Mouse (Mus musculus) limb, embryonic 13.5 days (tissue): ENCODE measurements around the gene Thrb. TPM values are rescaled to one million over a fixed set of nuclear protein-coding genes. Genes with fewer than 3 reads are reported as not detected.

Experiments
- ATAC-seq: fragments of 200-750 bp; cut with Nextera tagmentation; 2 replicates; pipeline ENCODE4 v1.8.0; 2017; ENCODE audit warnings: low read depth, moderate number of reproducible peaks, moderate TSS enrichment; ENCODE audit not compliant: low FRiP score
- H3K27ac ChIP-seq: fragments of 300-500 bp; sonication (generic); 2 replicates; pipeline ENCODE4 v1.5.1; 2015; ENCODE audit warnings: inconsistent platforms, mild to moderate bottlenecking, moderate library complexity
- H3K27me3 ChIP-seq: fragments of 300-500 bp; sonication (generic); 2 replicates; pipeline ENCODE4 v1.6.1; 2015; ENCODE audit warnings: mild to moderate bottlenecking, inconsistent platforms
- H3K36me3 ChIP-seq: fragments of 300-500 bp; sonication (generic); 2 replicates; pipeline ENCODE4 v1.6.1; 2015; ENCODE audit warnings: inconsistent platforms, mild to moderate bottlenecking, moderate library complexity
- H3K4me1 ChIP-seq: fragments of 300-500 bp; sonication (generic); 2 replicates; pipeline ENCODE4 v1.6.1; 2015; ENCODE audit warnings: inconsistent platforms
- H3K4me2 ChIP-seq: fragments of 300-500 bp; sonication (generic); replicated peaks from 2 replicates; pipeline ENCODE4 v1.6.1; 2015; ENCODE audit warnings: inconsistent platforms, mild to moderate bottlenecking, moderate library complexity
- H3K4me3 ChIP-seq: fragments of 300-500 bp; sonication (generic); 2 replicates; pipeline ENCODE4 v1.5.1; 2015; ENCODE audit warnings: moderate library complexity, mild to moderate bottlenecking, inconsistent platforms
- H3K9ac ChIP-seq: fragments of 300-500 bp; sonication (generic); 2 replicates; pipeline ENCODE4 v1.6.1; 2015; ENCODE audit warnings: mild to moderate bottlenecking, inconsistent platforms
- H3K9me3 ChIP-seq: fragments of 300-500 bp; sonication (generic); 2 replicates; pipeline ENCODE4 v1.6.1; 2016; ENCODE audit warnings: inconsistent platforms
- WGBS: fragments of 180-500 bp; shearing (Covaris S2); methylation state at CpG from one replicate; pipeline ENCODE4 v1.1.7; 2015; 5-methylcytosine and 5-hydroxymethylcytosine counted together
- polyA plus RNA-seq: library from polyadenylated mRNA; unstranded; fragments of >200 nt; fragmentation: Nextera tagmentation; extraction: Ambion mirVana; gene quantifications from 2 replicates; pipeline ENCODE4 v1.2.1, GENCODE M21; 2015

Thrb gene
- polyA plus RNA-seq, 1 experiment from 2014 or later = 1.2 TPM

DNA sequence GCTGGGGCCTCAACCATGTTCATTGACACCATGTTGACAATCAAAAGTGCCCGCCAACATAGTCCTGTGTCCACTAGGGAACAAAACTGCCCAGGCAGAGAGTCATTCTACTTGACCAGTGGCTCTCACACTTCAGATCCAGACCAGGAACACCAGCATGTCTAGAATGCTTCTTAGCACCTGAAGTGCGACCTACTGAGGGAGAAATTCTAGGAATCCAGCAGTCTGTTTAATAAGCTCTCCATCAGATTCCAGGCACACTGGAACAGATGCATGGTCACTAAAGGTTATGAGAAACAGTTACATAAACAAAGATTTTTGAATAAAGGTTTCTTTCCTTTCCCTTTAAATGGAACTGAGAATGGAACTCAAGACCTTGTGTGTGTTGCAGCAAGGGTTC lies 192.2 kb downstream of the Thrb start:
- H3K4me2 ChIP-seq = no peak overlapping the region
- no peak overlapping the region for H3K4me3 ChIP-seq
- ATAC-seq = no peak
- H3K4me1 ChIP-seq = no peaks in the 10 kb centered on the region
- WGBS = 82% methylated on average over 2 of the region's 2 CpGs
- no peak overlapping the region for H3K9ac ChIP-seq
- no peaks in the 10 kb centered on the region for H3K9me3 ChIP-seq
- H3K27me3 ChIP-seq = no peaks in the 10 kb centered on the region
- H3K36me3 ChIP-seq = no peaks in the 10 kb centered on the region
- no peak overlapping the region for H3K27ac ChIP-seq

DNA sequence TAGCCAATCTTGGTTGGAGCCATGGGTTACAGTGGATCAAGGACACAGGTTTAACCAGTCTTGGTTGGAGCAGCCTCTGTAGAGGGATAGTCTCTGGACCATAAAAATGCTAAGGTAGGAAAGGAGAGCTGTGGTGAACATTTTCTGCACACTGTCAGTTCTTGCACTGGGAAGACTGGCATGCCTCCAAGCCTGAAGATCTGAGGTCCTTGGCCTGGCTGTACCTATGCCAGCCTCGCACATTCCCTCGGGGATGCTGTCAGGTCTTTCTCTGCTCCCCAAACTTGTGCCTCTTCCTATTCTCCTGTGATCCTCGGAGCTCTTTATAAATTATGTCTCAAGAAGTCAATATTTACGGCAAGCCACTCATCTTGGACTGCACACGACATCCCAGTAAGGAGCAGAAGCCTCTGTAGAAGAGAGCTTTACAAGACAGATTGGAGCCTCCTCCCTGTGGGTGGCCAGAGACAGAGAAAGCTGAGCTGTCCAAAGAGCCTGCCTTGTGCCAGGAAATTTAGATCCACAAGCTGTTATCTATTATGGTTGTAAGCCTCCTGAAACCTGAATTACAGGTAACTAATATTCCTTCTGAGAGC lies 199.8 kb downstream of the Thrb start:
- Histone ChIP-seq H3K9me3 (no peaks in the 10 kb centered on the region), H3K4me2 (no peak overlapping the region), H3K36me3 (no peaks in the 10 kb centered on the region), H3K27me3 (no peaks in the 10 kb centered on the region), H3K9ac (no peak overlapping the region), H3K4me3 (no peak overlapping the region), H3K4me1 (no peaks in the 10 kb centered on the region), H3K27ac (no peak overlapping the region)
- ATAC-seq = no peak
- 71% methylated on average over 5 of the region's 5 CpGs for WGBS

DNA sequence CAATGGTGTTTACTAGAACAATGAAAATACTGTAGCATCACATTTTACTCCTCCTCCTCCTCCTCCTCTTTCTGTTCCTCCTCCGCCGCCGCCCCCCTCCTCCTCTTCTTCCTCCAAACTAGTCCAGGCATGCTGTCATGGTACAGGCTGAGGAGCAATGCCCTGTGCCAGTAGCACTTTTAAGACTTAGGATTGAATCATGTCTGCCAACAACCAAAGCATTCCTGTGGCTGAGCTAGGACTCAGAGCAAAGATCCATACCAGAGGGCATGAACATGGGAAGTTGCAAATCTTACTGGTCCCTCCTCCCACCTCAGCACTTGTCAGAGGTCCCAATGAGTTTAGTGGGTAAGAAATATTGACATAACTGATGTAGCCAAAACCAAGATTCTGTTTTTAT lies 202.6 kb downstream of the Thrb start:
- ATAC-seq = no peak
- no peaks in the 10 kb centered on the region for H3K4me1 ChIP-seq
- H3K36me3 ChIP-seq = no peaks in the 10 kb centered on the region
- H3K4me3 ChIP-seq = no peak overlapping the region
- 85% methylated on average over 3 of the region's 3 CpGs for WGBS
- H3K9ac ChIP-seq = no peak overlapping the region
- H3K4me2 ChIP-seq = no peak overlapping the region
- no peak overlapping the region for H3K27ac ChIP-seq
- H3K27me3 ChIP-seq = no peaks in the 10 kb centered on the region
- H3K9me3 ChIP-seq = no peaks in the 10 kb centered on the region

DNA sequence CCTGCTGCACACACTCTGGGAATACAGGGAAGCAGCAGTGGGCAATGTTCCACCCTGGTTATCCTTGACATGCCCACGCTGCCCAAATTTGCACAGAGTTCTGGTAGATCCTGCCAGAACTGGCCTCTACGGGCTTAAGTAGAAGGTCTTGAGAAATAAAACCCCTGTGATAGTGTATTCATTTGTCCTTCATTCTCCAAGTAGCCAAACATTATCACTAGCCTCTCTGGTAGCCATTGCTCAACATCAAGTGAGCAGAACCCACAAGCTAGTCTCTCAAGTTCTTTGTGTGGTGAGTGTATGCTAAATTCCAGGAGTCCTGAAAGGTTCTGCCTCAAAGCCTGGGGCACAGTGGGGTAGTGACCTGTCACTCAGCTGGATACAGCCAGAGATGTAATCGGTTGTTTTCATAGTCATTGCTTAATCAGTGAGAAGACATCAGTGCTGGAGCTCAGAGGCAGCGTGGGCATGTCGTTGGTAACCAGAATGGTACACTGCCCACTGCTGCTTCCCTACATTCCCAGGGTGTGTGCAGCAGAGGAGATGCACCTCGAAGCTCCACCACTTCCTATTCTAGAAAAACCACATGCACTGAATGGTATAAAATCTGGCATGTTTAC lies 203.8 kb downstream of the Thrb start:
- H3K4me2 ChIP-seq = no peak overlapping the region
- H3K9me3 ChIP-seq = no peaks in the 10 kb centered on the region
- no peak overlapping the region for H3K27ac ChIP-seq
- H3K4me3 ChIP-seq = no peak overlapping the region
- H3K4me1 ChIP-seq = no peaks in the 10 kb centered on the region
- WGBS = 75% methylated on average over 6 of the region's 6 CpGs
- no peaks in the 10 kb centered on the region for H3K27me3 ChIP-seq
- no peak for ATAC-seq
- no peak overlapping the region for H3K9ac ChIP-seq
- no peaks in the 10 kb centered on the region for H3K36me3 ChIP-seq

DNA sequence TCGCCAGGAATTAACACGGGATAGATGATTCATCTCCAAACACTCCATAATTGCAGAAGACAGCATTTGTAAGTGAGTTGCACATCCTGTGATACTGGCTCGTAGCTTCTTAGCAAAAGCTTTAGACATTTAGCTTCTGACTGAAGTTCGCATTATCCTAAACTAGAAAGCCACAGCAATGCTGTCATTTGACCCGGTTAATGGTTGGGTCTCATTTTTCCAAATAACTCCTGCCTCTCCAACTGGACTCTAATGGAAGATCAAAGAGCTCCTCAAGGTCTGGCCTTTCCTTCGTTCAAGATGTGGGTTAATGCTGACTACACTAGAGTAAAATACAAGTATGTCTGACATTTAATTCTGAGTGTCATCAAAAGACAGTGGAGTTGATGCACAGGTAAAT lies 208.3 kb downstream of the Thrb start:
- ATAC-seq = no peak
- Histone ChIP-seq H3K27ac (no peak overlapping the region), H3K4me1 (no peaks in the 10 kb centered on the region), H3K9ac (no peak overlapping the region), H3K9me3 (no peaks in the 10 kb centered on the region), H3K36me3 (no peaks in the 10 kb centered on the region), H3K4me3 (no peak overlapping the region), H3K27me3 (no peaks in the 10 kb centered on the region), H3K4me2 (no peak overlapping the region)
- 46% methylated on average over 6 of the region's 6 CpGs for WGBS

DNA sequence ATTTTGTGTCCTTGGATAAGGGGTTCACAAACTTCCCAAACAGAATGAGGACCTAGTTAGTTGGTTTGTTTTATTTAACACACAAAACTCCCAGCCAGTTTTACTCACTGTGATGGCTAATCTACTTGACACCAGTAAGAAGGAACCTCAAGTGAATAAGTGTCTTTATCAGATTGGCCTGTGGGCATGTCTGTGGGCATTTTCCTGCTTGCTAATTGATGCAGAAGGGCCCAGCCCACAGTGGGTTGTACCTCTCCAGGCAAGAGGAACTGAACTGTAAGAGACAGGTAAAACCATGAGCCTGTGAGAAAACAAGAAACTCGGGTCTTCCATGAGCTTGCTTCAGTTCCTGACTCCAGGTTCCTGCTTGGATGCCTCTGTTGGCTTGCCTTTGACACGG lies 215.9 kb downstream of the Thrb start:
- no peak overlapping the region for H3K4me3 ChIP-seq
- H3K36me3 ChIP-seq = no peaks in the 10 kb centered on the region
- H3K27me3 ChIP-seq = no peaks in the 10 kb centered on the region
- no peaks in the 10 kb centered on the region for H3K4me1 ChIP-seq
- WGBS = 68% methylated on average over 2 of the region's 2 CpGs
- H3K9me3 ChIP-seq = no peaks in the 10 kb centered on the region
- H3K27ac ChIP-seq = no peak overlapping the region
- no peak overlapping the region for H3K9ac ChIP-seq
- ATAC-seq = no peak
- H3K4me2 ChIP-seq = no peak overlapping the region

DNA sequence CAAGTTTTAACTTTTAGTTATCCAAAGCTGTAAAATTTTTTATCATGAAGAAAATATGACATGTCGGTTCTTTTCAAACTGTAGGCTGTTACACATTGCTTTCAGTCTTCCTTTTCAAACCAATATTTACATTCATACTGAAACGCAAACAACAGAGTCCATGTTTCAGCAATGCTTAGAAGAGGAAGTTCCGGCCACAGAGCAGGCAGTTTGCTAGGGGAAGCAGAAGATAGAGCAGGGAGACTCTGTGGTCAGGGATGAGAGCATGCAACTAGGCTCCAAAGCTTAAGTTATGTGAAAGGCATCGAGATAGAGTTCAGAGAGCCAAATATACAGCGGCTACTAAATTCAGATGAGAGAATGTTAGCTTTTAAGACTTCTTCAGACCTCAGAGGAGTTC lies 219.4 kb downstream of the Thrb start:
- Histone ChIP-seq H3K27ac (no peak overlapping the region), H3K9me3 (no peaks in the 10 kb centered on the region), H3K4me1 (no peaks in the 10 kb centered on the region), H3K27me3 (no peaks in the 10 kb centered on the region), H3K4me3 (no peak overlapping the region), H3K9ac (no peak overlapping the region), H3K4me2 (no peak overlapping the region), H3K36me3 (no peaks in the 10 kb centered on the region)
- WGBS = 89% methylated on average over 5 of the region's 5 CpGs
- no peak for ATAC-seq

DNA sequence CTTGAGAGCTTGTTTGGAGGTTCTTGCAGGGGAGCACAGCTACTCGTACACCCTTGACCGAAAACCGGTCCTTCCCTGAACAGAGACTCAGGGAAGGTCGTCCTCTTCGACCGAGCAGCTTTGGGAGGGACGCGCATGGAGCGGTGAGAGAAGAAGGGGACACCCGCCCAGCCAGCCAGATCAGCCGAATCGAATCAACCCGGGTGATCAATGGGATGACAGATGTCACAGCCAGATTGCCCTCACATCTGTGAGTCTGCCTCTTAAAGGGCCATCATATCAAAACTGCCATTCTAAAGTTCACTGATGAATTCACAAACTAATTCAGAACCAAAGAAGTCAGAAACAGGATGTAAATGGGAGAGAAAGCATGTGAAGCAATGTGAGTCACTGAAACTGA lies 224.8 kb downstream of the Thrb start:
- no peak for ATAC-seq
- H3K4me1 ChIP-seq = no peaks in the 10 kb centered on the region

DNA sequence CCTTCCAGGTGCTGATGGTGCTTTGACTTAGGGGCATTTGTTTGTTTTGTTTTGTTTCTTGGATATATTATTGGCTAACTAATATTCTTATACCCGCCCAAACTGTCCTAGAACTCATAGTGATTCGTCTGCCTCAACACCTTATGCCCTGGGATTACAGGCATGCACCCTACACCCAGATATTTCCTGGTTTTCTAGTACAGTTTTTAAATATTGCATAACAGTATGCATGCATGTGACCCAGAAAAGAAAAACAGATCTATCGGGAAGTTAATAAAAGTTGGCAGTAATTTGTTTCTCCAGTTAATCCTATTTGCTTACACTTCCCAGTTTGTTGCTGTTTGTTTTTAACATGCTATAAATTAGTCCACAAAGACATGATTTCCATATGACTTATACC lies 225.3 kb downstream of the Thrb start:
- Histone ChIP-seq H3K9me3 (no peaks in the 10 kb centered on the region), H3K4me2 (no peak overlapping the region), H3K27ac (no peak overlapping the region), H3K4me3 (no peak overlapping the region), H3K4me1 (no peaks in the 10 kb centered on the region), H3K9ac (no peak overlapping the region), H3K36me3 (no peaks in the 10 kb centered on the region), H3K27me3 (no peaks in the 10 kb centered on the region)
- 81% methylated on average over 3 of the region's 3 CpGs for WGBS
- ATAC-seq = no peak

More for the DNA sequence above, 224.8 kb downstream of the Thrb start:
- no peak overlapping the region for H3K9ac ChIP-seq
- no peaks in the 10 kb centered on the region for H3K9me3 ChIP-seq
- no peaks in the 10 kb centered on the region for H3K36me3 ChIP-seq
- 67% methylated on average over 13 of the region's 13 CpGs for WGBS
- H3K27ac ChIP-seq = no peak overlapping the region
- no peaks in the 10 kb centered on the region for H3K27me3 ChIP-seq
- no peak overlapping the region for H3K4me2 ChIP-seq
- no peak overlapping the region for H3K4me3 ChIP-seq

DNA sequence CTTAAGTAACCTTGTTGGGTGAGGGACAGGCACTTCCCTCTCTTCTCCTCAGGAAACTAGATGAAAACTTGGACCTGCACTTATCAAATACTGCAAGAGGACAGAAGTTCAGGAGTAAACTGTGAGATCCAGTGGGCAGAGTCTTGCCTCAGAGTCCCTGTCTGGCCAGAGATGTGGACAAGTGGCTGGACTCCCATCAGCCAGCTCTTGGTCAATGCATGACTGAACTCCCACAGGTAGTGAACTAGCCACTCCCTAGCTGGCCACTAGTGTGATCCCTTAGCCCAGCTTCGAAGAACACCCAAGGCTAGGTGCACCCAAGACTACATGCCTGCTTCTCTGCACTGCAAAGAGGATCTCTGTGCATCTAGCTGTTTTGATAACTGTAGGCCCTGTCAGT lies 234.7 kb downstream of the Thrb start:
- no peaks in the 10 kb centered on the region for H3K9me3 ChIP-seq
- H3K4me2 ChIP-seq = no peak overlapping the region
- no peak overlapping the region for H3K27ac ChIP-seq
- no peaks in the 10 kb centered on the region for H3K27me3 ChIP-seq
- H3K36me3 ChIP-seq = no peaks in the 10 kb centered on the region
- ATAC-seq = no peak
- H3K4me3 ChIP-seq = no peak overlapping the region
- H3K9ac ChIP-seq = no peak overlapping the region
- no peaks in the 10 kb centered on the region for H3K4me1 ChIP-seq
- WGBS = 91% methylated on average over 1 of the region's 1 CpGs

DNA sequence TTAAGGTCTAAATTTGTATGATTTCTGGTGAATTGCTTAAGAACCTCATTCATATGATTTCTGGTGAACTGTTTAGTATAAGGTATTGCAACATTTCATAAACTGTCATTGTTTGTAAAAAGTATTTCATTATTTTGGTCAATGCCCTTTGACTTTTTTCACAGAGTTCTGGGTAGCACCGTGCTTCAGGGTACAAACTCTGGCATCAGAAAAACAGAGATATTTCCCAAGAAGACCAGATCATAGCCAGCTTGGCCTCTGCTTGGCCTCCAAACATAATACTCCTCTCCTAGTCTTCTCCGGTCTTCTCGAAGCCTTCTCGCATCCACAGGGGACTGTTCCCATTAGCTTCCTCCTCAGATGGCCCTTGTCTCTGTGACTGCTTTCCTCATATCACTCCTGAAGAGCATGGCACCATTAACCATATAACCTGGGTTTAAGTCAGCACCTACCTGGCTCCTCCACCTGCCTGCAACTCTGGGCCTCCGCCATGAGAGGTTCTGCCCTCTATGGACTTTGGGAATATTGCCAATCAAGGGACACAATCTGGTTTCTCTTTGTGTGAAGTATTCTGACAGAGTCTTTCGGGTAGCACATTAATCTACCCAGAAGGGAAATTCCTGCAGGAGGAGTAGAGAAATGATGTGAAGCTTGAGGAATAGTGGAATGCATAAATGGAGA lies 239.8 kb downstream of the Thrb start:
- no peaks in the 10 kb centered on the region for H3K36me3 ChIP-seq
- H3K9me3 ChIP-seq = no peaks in the 10 kb centered on the region
- no peak for ATAC-seq
- no peak overlapping the region for H3K4me3 ChIP-seq
- no peak overlapping the region for H3K4me2 ChIP-seq
- H3K27me3 ChIP-seq = no peaks in the 10 kb centered on the region
- H3K27ac ChIP-seq = no peak overlapping the region
- no peaks in the 10 kb centered on the region for H3K4me1 ChIP-seq
- 87% methylated on average over 6 of the region's 6 CpGs for WGBS
- H3K9ac ChIP-seq = no peak overlapping the region

DNA sequence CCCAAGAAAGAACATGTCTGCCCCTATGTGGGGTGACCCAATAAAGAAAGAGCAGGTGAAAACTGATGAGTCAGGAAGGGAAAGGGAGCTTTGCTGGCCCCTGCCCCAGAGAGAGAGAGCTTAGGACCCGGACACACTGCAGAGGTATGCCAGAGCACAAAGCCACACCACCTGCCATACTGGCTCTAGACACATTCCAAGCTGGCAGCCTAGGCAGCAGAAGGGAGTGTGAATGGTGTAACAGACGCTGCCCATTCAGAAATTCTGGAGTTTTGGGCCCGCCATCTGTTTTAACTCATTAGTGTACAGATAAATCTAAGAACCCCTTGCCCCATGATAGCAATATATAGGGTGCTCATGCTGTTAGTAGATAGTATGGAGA lies 240.3 kb downstream of the Thrb start:
- Histone ChIP-seq H3K27me3 (no peaks in the 10 kb centered on the region), H3K4me2 (no peak overlapping the region), H3K9me3 (no peaks in the 10 kb centered on the region), H3K4me1 (no peaks in the 10 kb centered on the region), H3K4me3 (no peak overlapping the region), H3K9ac (no peak overlapping the region), H3K36me3 (no peaks in the 10 kb centered on the region), H3K27ac (no peak overlapping the region)
- ATAC-seq = no peak
- 78% methylated on average over 3 of the region's 3 CpGs for WGBS

DNA sequence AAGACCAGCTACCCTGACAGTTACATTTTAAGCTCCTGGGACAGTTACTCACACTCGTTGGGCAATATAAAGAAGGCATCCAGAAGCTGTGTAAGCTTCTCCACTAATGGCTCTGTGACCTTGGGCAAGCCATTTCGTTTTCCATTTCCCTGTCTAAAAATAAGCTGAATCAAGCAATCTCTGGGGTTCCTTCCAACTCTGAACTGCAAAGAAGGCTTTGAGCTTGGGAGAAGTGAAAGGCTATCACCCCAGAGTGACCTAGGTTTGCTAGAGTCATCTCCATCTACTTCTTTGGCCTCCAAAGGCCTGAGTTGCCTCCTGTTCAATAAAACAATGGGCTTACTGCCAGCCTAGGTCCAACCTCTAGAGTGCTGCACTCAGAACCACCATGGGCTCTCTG lies 242.4 kb downstream of the Thrb start:
- Histone ChIP-seq H3K4me3 (no peak overlapping the region), H3K27ac (no peak overlapping the region), H3K4me2 (no peak overlapping the region), H3K9ac (no peak overlapping the region), H3K36me3 (no peaks in the 10 kb centered on the region), H3K4me1 (no peaks in the 10 kb centered on the region), H3K27me3 (no peaks in the 10 kb centered on the region), H3K9me3 (no peaks in the 10 kb centered on the region)
- ATAC-seq = no peak
- 79% methylated on average over 2 of the region's 2 CpGs for WGBS
